Mouse (Mus musculus): ENCODE results near the gene Tmem160. TPM values are rescaled to one million over a fixed set of nuclear protein-coding genes. Genes with fewer than 3 reads are reported as not detected.

Gene Tmem160
- polyA plus RNA-seq, 1 experiment, result 228 TPM

DNA sequence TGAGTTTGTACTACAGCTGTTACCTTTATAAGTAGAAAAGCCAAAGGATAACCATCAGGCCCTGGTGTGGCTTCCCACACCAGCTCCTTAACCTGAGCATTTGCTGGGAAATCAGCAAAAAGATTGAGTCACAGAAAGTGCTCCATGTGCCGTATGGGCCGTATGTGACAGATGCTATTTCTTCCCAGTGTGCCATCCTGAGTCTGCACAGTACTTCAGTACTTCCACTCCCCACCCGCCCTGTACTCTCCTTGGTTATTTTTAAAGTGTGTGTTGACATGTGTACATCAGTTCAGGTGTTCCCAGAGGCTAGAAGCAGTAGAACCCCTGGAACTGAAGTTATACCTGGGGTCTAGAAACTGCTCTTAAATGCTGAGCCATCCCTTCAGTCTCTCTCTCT is 45.6 kb upstream of the Tmem160 start:
- peaks cover 24% of the 10 kb centered on the region for H3K4me1 ChIP-seq (replicated peaks; ENCODE audit: control insufficient read depth, insufficient read depth, low read length)
- 98% methylated on average over 3 of the region's 3 CpGs for WGBS
- H3K4me3 ChIP-seq (ENCODE audit: control insufficient read depth, insufficient read depth, low read length), result no peak overlapping the region
- no peaks in the 10 kb centered on the region for H3K36me3 ChIP-seq (ENCODE audit: control insufficient read depth, insufficient read depth, low read length)
- TF ChIP-seq POLR2A (IDR thresholded peaks at IDR 0.05; ENCODE audit: control insufficient read depth, extremely low read depth, insufficient read depth, low read length, poor library complexity) (no peak), CTCF (IDR thresholded peaks at IDR 0.05; ENCODE audit: borderline replicate concordance, control insufficient read depth, extremely low read depth, insufficient read depth, low read length, poor library complexity) (no peak)
- DNase-seq, result no peak
- H3K27ac ChIP-seq (ENCODE audit: control insufficient read depth, insufficient read depth, low read length), result no peak overlapping the region
- no peaks in the 10 kb centered on the region for H3K27me3 ChIP-seq (ENCODE audit: control insufficient read depth, insufficient read depth, low read length)

DNA sequence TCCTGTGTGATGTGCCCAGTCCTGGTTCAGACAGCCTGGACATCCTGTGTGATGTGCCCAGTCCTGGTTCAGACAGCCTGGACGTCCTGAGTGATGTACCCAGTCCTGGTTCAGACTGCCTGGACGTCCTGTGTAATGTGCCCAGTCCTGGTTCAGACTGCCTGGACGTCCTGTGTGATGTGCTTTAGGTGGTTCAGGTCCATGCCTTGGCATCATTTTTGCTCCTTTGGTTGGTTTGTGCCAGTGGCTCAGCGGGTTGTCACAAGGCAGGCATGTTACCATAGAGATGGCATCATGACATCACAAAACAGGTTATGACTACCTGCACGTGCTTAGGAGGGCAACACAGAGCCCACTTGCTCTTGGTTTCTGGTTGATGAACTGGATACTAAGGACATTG is 41.5 kb upstream of the Tmem160 start:
- Histone ChIP-seq H3K27ac (ENCODE audit: control insufficient read depth, insufficient read depth, low read length) (no peak overlapping the region), H3K27me3 (ENCODE audit: control insufficient read depth, insufficient read depth, low read length) (no peaks in the 10 kb centered on the region), H3K4me3 (ENCODE audit: control insufficient read depth, insufficient read depth, low read length) (no peak overlapping the region), H3K4me1 (replicated peaks; ENCODE audit: control insufficient read depth, insufficient read depth, low read length) (peaks cover 4% of the 10 kb centered on the region), H3K36me3 (ENCODE audit: control insufficient read depth, insufficient read depth, low read length) (no peaks in the 10 kb centered on the region)
- WGBS, result 91% methylated on average over 5 of the region's 5 CpGs
- no peak for TF ChIP-seq CTCF (IDR thresholded peaks at IDR 0.05; ENCODE audit: borderline replicate concordance, control insufficient read depth, extremely low read depth, insufficient read depth, low read length, poor library complexity)
- no peak for TF ChIP-seq POLR2A (IDR thresholded peaks at IDR 0.05; ENCODE audit: control insufficient read depth, extremely low read depth, insufficient read depth, low read length, poor library complexity)
- no peak for DNase-seq

- no peaks in the 10 kb centered on the region for H3K4me1 ChIP-seq (replicated peaks; ENCODE audit: control insufficient read depth, insufficient read depth, low read length)
- H3K4me3 ChIP-seq (ENCODE audit: control insufficient read depth, insufficient read depth, low read length), result no peak overlapping the region
- no peak overlapping the region for H3K27ac ChIP-seq (ENCODE audit: control insufficient read depth, insufficient read depth, low read length)
- no peaks in the 10 kb centered on the region for H3K27me3 ChIP-seq (ENCODE audit: control insufficient read depth, insufficient read depth, low read length)
- H3K36me3 ChIP-seq (ENCODE audit: control insufficient read depth, insufficient read depth, low read length), result peaks cover 10% of the 10 kb centered on the region
- no peak for DNase-seq
- 88% methylated on average over 8 of the region's 8 CpGs for WGBS
- TF ChIP-seq CTCF (IDR thresholded peaks at IDR 0.05; ENCODE audit: borderline replicate concordance, control insufficient read depth, extremely low read depth, insufficient read depth, low read length, poor library complexity), result no peak
- no peak for TF ChIP-seq POLR2A (IDR thresholded peaks at IDR 0.05; ENCODE audit: control insufficient read depth, extremely low read depth, insufficient read depth, low read length, poor library complexity)
Measured at GRCm38 (mm10) chr7:16412220-16412896, 40.2 kb upstream of the Tmem160 start.

DNA sequence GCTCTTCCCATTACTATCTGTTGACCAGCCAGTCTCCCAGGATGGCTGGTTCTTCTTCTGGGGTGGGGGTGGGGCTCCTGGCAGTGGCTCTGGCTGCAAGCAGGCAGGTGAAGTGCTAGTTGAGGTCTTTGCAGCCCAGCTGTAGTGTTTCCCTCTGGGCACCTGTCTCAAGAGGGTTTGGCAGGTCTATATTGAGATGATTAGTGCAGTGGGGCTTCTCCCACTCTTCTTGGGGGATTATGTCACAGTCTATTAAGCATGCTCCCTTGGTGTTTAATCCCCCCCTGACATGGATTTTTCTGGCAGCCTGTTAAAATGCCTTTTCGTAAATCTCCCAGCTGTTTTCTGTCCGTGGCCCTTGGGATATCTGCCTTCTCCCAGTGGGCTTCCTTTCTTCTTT is 39.6 kb upstream of the Tmem160 start:
- H3K4me3 ChIP-seq (ENCODE audit: control insufficient read depth, insufficient read depth, low read length), result no peak overlapping the region
- no peaks in the 10 kb centered on the region for H3K4me1 ChIP-seq (replicated peaks; ENCODE audit: control insufficient read depth, insufficient read depth, low read length)
- WGBS, result 97% methylated on average over 2 of the region's 2 CpGs
- DNase-seq, result no peak
- no peak overlapping the region for H3K27ac ChIP-seq (ENCODE audit: control insufficient read depth, insufficient read depth, low read length)
- H3K36me3 ChIP-seq (ENCODE audit: control insufficient read depth, insufficient read depth, low read length), result peaks cover 16% of the 10 kb centered on the region
- no peaks in the 10 kb centered on the region for H3K27me3 ChIP-seq (ENCODE audit: control insufficient read depth, insufficient read depth, low read length)
- TF ChIP-seq CTCF (IDR thresholded peaks at IDR 0.05; ENCODE audit: borderline replicate concordance, control insufficient read depth, extremely low read depth, insufficient read depth, low read length, poor library complexity) (no peak), POLR2A (IDR thresholded peaks at IDR 0.05; ENCODE audit: control insufficient read depth, extremely low read depth, insufficient read depth, low read length, poor library complexity) (no peak)

GRCm38 (mm10) chr7:16415426-16415825 is 37.2 kb upstream of the Tmem160 start:
- no peaks in the 10 kb centered on the region for H3K4me1 ChIP-seq (replicated peaks; ENCODE audit: control insufficient read depth, insufficient read depth, low read length)
- H3K36me3 ChIP-seq (ENCODE audit: control insufficient read depth, insufficient read depth, low read length), result peaks cover 41% of the 10 kb centered on the region
- peak overlapping the region; percentile 38; the same call in 1 of the 2 replicates for H3K27ac ChIP-seq (ENCODE audit: control insufficient read depth, insufficient read depth, low read length)
- DNase-seq, result no peak
- H3K4me3 ChIP-seq (ENCODE audit: control insufficient read depth, insufficient read depth, low read length), result no peak overlapping the region
- TF ChIP-seq POLR2A (IDR thresholded peaks at IDR 0.05; ENCODE audit: control insufficient read depth, extremely low read depth, insufficient read depth, low read length, poor library complexity) (no peak), CTCF (IDR thresholded peaks at IDR 0.05; ENCODE audit: borderline replicate concordance, control insufficient read depth, extremely low read depth, insufficient read depth, low read length, poor library complexity) (no peak)
- H3K27me3 ChIP-seq (ENCODE audit: control insufficient read depth, insufficient read depth, low read length), result no peaks in the 10 kb centered on the region
- WGBS, result 97% methylated on average over 3 of the region's 3 CpGs

- no peak for DNase-seq
- no peak overlapping the region for H3K27ac ChIP-seq (ENCODE audit: control insufficient read depth, insufficient read depth, low read length)
- H3K4me3 ChIP-seq (ENCODE audit: control insufficient read depth, insufficient read depth, low read length), result no peak overlapping the region
- H3K27me3 ChIP-seq (ENCODE audit: control insufficient read depth, insufficient read depth, low read length), result no peaks in the 10 kb centered on the region
- peaks cover 59% of the 10 kb centered on the region for H3K36me3 ChIP-seq (ENCODE audit: control insufficient read depth, insufficient read depth, low read length)
- WGBS, result 90% methylated on average over 10 of the region's 10 CpGs
- no peaks in the 10 kb centered on the region for H3K4me1 ChIP-seq (replicated peaks; ENCODE audit: control insufficient read depth, insufficient read depth, low read length)
- TF ChIP-seq POLR2A (IDR thresholded peaks at IDR 0.05; ENCODE audit: control insufficient read depth, extremely low read depth, insufficient read depth, low read length, poor library complexity) (no peak), CTCF (IDR thresholded peaks at IDR 0.05; ENCODE audit: borderline replicate concordance, control insufficient read depth, extremely low read depth, insufficient read depth, low read length, poor library complexity) (no peak)
Measured at GRCm38 (mm10) chr7:16417141-16417771, 35.3 kb upstream of the Tmem160 start.

Data from thymus, adult 2 months (tissue).